Mouse (Mus musculus): ENCODE data around the gene Gpalpp1. TPM values are rescaled to one million over a fixed set of nuclear protein-coding genes. Genes with fewer than 3 reads are reported as not detected.

The Gpalpp1 gene
- polyA plus RNA-seq, 1 experiment from 2014 or later, result 20.3 TPM

DNA sequence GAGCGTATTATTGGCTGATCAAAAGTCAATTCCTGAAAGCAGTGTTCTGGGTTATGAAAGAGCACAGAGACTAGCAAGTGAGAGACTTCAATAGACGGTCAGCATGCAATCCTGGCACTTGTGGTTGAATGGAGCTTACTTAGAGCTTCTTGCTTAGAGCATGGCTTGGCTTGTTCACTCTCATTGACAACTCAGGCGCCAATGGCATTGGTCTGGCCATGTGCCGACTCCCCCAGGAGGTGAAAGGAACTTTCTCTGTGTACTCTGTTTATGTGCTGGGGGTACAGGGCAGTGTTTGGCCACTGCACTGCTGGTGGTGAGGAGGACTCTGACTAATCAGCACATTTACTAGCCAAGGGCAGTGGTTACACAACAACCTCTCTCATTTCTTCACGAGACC, 51.1 kb downstream of the Gpalpp1 start:
- Histone ChIP-seq H3K4me2 (ENCODE audit: low read depth) (no peak overlapping the region), H3K9me3 (ENCODE audit: control insufficient read depth, low read length) (no peaks in the 10 kb centered on the region), H3K9ac (ENCODE audit: low read length) (no peak overlapping the region), H3K4me3 (ENCODE audit: low read depth, low read length) (no peak overlapping the region), H3K27me3 (ENCODE audit: control insufficient read depth, insufficient read depth, low read length) (no peaks in the 10 kb centered on the region), H3K36me3 (ENCODE audit: control insufficient read depth, insufficient read depth, low read length) (no peaks in the 10 kb centered on the region), H3K27ac (ENCODE audit: low read depth, low read length) (no peak overlapping the region), H3K4me1 (ENCODE audit: control insufficient read depth, insufficient read depth, low read length) (no peaks in the 10 kb centered on the region)
- DNase-seq (ENCODE audit: low spot score) (no peak), ATAC-seq (ENCODE audit: insufficient read depth, low FRiP score, low TSS enrichment) (no peak)
- WGBS, result 80% methylated on average over 5 of the region's 5 CpGs

DNA sequence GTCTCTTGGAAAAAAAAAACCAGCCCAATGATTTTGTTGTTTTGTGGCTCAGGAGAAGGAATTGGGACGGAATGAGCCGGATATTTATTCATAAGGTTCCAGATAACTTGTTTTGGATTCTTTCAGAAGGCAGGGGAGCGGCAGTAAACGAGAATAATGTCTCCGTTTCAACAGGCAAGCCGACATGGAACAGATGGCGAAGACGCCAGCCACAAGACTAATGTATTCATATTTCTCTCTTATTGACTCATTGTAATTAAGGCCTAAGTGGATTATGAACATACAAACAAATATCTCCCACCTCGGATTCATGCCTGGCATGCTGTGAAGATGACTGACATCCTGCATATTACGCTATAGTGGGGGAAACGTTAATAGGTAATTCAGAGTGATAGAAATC, 56.8 kb downstream of the Gpalpp1 start:
- no peak overlapping the region for H3K27ac ChIP-seq (ENCODE audit: low read depth, low read length)
- no peak overlapping the region for H3K9ac ChIP-seq (ENCODE audit: low read length)
- WGBS, result 92% methylated on average over 11 of the region's 11 CpGs
- DNase-seq (ENCODE audit: low spot score), result no peak
- H3K4me1 ChIP-seq (ENCODE audit: control insufficient read depth, insufficient read depth, low read length), result no peaks in the 10 kb centered on the region
- H3K4me2 ChIP-seq (ENCODE audit: low read depth), result no peak overlapping the region
- no peaks in the 10 kb centered on the region for H3K36me3 ChIP-seq (ENCODE audit: control insufficient read depth, insufficient read depth, low read length)
- H3K27me3 ChIP-seq (ENCODE audit: control insufficient read depth, insufficient read depth, low read length), result no peaks in the 10 kb centered on the region
- no peak for ATAC-seq (ENCODE audit: insufficient read depth, low FRiP score, low TSS enrichment)
- no peak overlapping the region for H3K4me3 ChIP-seq (ENCODE audit: low read depth, low read length)
- no peaks in the 10 kb centered on the region for H3K9me3 ChIP-seq (ENCODE audit: control insufficient read depth, low read length)

DNA sequence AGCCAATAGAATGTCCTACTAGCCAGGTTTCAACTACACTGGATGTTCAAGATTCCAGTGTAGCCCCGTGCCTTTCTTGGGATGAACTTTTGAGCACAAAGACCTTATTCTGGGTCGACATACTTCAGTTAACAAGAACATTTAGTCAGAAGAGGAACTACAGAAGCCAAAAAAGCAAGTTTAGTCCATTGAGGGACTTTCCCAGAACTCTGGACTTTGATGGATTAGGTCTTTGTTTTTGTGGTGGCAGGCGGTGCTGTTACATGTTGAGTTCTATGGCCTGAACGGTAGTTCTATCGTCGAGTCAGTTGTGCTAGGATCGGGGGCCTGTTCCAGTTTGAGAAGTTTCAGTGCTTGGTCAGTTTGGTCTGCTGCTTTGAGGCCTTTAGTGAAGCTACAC, 58.6 kb downstream of the Gpalpp1 start:
- no peak for ATAC-seq (ENCODE audit: insufficient read depth, low FRiP score, low TSS enrichment)
- Histone ChIP-seq H3K4me3 (ENCODE audit: low read depth, low read length) (no peak overlapping the region), H3K27ac (ENCODE audit: low read depth, low read length) (no peak overlapping the region), H3K9me3 (ENCODE audit: control insufficient read depth, low read length) (no peaks in the 10 kb centered on the region), H3K4me1 (ENCODE audit: control insufficient read depth, insufficient read depth, low read length) (no peaks in the 10 kb centered on the region), H3K27me3 (ENCODE audit: control insufficient read depth, insufficient read depth, low read length) (no peaks in the 10 kb centered on the region), H3K36me3 (ENCODE audit: control insufficient read depth, insufficient read depth, low read length) (no peaks in the 10 kb centered on the region), H3K9ac (ENCODE audit: low read length) (no peak overlapping the region), H3K4me2 (ENCODE audit: low read depth) (no peak overlapping the region)
- no peak for DNase-seq (ENCODE audit: low spot score)
- 75% methylated on average over 7 of the region's 7 CpGs for WGBS

- no peak overlapping the region for H3K27ac ChIP-seq (ENCODE audit: low read depth, low read length)
- H3K4me3 ChIP-seq (ENCODE audit: low read depth, low read length), result no peak overlapping the region
- no peaks in the 10 kb centered on the region for H3K27me3 ChIP-seq (ENCODE audit: control insufficient read depth, insufficient read depth, low read length)
- no peak for DNase-seq (ENCODE audit: low spot score)
- H3K36me3 ChIP-seq (ENCODE audit: control insufficient read depth, insufficient read depth, low read length), result no peaks in the 10 kb centered on the region
- no peaks in the 10 kb centered on the region for H3K4me1 ChIP-seq (ENCODE audit: control insufficient read depth, insufficient read depth, low read length)
- WGBS, result 62% methylated on average over 1 of the region's 1 CpGs
- ATAC-seq (ENCODE audit: insufficient read depth, low FRiP score, low TSS enrichment), result no peak
- no peak overlapping the region for H3K9ac ChIP-seq (ENCODE audit: low read length)
- H3K4me2 ChIP-seq (ENCODE audit: low read depth), result no peak overlapping the region
- H3K9me3 ChIP-seq (ENCODE audit: control insufficient read depth, low read length), result no peaks in the 10 kb centered on the region
Observed at GRCm38 (mm10) chr14:76045767-76046166, 64.8 kb downstream of the Gpalpp1 start.

- Histone ChIP-seq H3K4me1 (ENCODE audit: control insufficient read depth, insufficient read depth, low read length) (no peaks in the 10 kb centered on the region), H3K27me3 (ENCODE audit: control insufficient read depth, insufficient read depth, low read length) (no peaks in the 10 kb centered on the region), H3K36me3 (ENCODE audit: control insufficient read depth, insufficient read depth, low read length) (no peaks in the 10 kb centered on the region), H3K9me3 (ENCODE audit: control insufficient read depth, low read length) (no peaks in the 10 kb centered on the region), H3K4me3 (ENCODE audit: low read depth, low read length) (no peak overlapping the region), H3K4me2 (ENCODE audit: low read depth) (no peak overlapping the region), H3K9ac (ENCODE audit: low read length) (no peak overlapping the region), H3K27ac (ENCODE audit: low read depth, low read length) (no peak overlapping the region)
- 60% methylated on average over 3 of the region's 3 CpGs for WGBS
- no peak for ATAC-seq (ENCODE audit: insufficient read depth, low FRiP score, low TSS enrichment)
- no peak for DNase-seq (ENCODE audit: low spot score)
Observed at GRCm38 (mm10) chr14:76044164-76044557, 66.4 kb downstream of the Gpalpp1 start.

GRCm38 (mm10) chr14:76043251-76044163, 67.1 kb downstream of the Gpalpp1 start:
- 82% methylated on average over 14 of the region's 14 CpGs for WGBS
- no peak overlapping the region for H3K4me3 ChIP-seq (ENCODE audit: low read depth, low read length)
- H3K36me3 ChIP-seq (ENCODE audit: control insufficient read depth, insufficient read depth, low read length), result no peaks in the 10 kb centered on the region
- no peak overlapping the region for H3K27ac ChIP-seq (ENCODE audit: low read depth, low read length)
- no peak for ATAC-seq (ENCODE audit: insufficient read depth, low FRiP score, low TSS enrichment)
- no peaks in the 10 kb centered on the region for H3K27me3 ChIP-seq (ENCODE audit: control insufficient read depth, insufficient read depth, low read length)
- H3K4me1 ChIP-seq (ENCODE audit: control insufficient read depth, insufficient read depth, low read length), result no peaks in the 10 kb centered on the region
- H3K9me3 ChIP-seq (ENCODE audit: control insufficient read depth, low read length), result no peaks in the 10 kb centered on the region
- H3K9ac ChIP-seq (ENCODE audit: low read length), result no peak overlapping the region
- H3K4me2 ChIP-seq (ENCODE audit: low read depth), result no peak overlapping the region
- no peak for DNase-seq (ENCODE audit: low spot score)

Other genes with a start within 250 kb of the Gpalpp1 start
- gene Kctd4, start 155.8 kb downstream of the Gpalpp1 start, polyA plus RNA-seq (2014; fragmentation: Nextera tagmentation; extraction: Ambion mirVana), result 1.7 and 2.0 TPM in 2 replicates
- gene Gtf2f2, start 99.9 kb downstream of the Gpalpp1 start, polyA plus RNA-seq (2014; fragmentation: Nextera tagmentation; extraction: Ambion mirVana), result 52.1 and 58.2 TPM in 2 replicates
- 16.9 TPM in 2 replicates for gene Nufip1, start 131 bp upstream of the Gpalpp1 start, polyA plus RNA-seq (2014; fragmentation: Nextera tagmentation; extraction: Ambion mirVana)

Data from neural tube, embryonic 11.5 days (tissue).